Mouse (Mus musculus): Measurements from ENCODE around the gene Itprip.

DNA sequence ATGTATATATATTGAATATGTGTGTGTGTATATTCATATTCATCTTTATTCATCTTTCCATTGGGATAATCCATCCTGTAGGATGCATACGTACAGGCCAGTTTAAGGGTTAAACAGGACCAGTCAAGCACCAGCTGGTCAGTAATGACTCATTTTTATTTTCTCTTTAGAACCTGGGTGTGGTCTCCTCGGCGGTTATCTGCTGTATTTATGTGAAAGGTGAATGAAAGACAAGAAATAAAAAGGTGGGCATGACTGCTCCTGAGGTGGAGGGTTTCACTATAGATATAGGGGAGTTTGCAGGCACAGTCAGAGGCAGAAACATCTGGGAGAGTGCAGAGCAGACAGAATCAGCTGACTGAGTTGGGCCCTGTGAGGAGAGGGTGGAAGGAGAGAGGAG, 49.6 kb downstream of the Itprip start:
- no peak for TF ChIP-seq CTCF (IDR thresholded peaks at IDR 0.05; ENCODE audit: control insufficient read depth, insufficient read depth, insufficient replicate concordance, low read depth, low read length)
- TF ChIP-seq POLR2A (IDR thresholded peaks at IDR 0.05; ENCODE audit: control insufficient read depth, low read depth, low read length): no peak
